21 mouse cellular contexts compared by ENCODE assay signal in genomic region chr2:76901476-76902086, GRCm38 (mm10).
DNase-seq lines count a peak whose midpoint lies in the region; ATAC-seq and TF ChIP-seq lines count a peak whose summit lies in the region.
"Had no signal": no experiment of that assay in that cellular context is flagged by ENCODE, and none has a peak within 500 bp of the region (broad histone marks: within the 10 kb centered on the region; RNA-seq: fewer than 3 reads in every experiment).

No protein-coding gene starts in this region.

- no peak for DNase-seq in forebrain, postnatal 0 days
- no peak for DNase-seq in gastrocnemius, adult 2 months
- DNase-seq in gastrocnemius, adult 8-10 months (ENCODE audit: low spot score in 2 of 2): no peak
- DNase-seq in heart, embryonic 10.5 days (ENCODE audit: low spot score): peak; percentile 71
- DNase-seq in heart, postnatal 36 days: no peak
- no peak for DNase-seq in midbrain, embryonic 11.5 days (ENCODE audit: low spot score, missing footprints)
- DNase-seq: adrenal gland, adult 8-10 months; adrenal gland, postnatal 25 days; cerebellum, adult 18-20 months; cerebellum, adult 9-10 months; cerebellum, postnatal 14 days; gastrocnemius, postnatal 25 days; kidney, adult 11 months had no signal

- no peaks in the 10 kb centered on the region for H3K4me1 ChIP-seq in forebrain, embryonic 13.5 days
- no peaks in the 10 kb centered on the region for H3K4me1 ChIP-seq in forebrain, postnatal 0 days (ENCODE audit: insufficient read depth)
- H3K4me1 ChIP-seq in heart, embryonic 10.5 days: no peaks in the 10 kb centered on the region
- no peaks in the 10 kb centered on the region for H3K4me1 ChIP-seq in midbrain, embryonic 16.5 days (ENCODE audit: control insufficient read depth, insufficient read depth, low read length)
- H3K4me1 ChIP-seq in midbrain, embryonic 11.5 days (ENCODE audit: control insufficient read depth, insufficient read depth, low read length): no peaks in the 10 kb centered on the region
- H3K4me1 ChIP-seq: forebrain, embryonic 10.5 days; hindbrain, embryonic 10.5 days; hindbrain, embryonic 13.5 days; intestine, embryonic 15.5 days had no signal

- H3K9ac ChIP-seq in forebrain, embryonic 13.5 days: no peak overlapping the region
- no peak overlapping the region for H3K9ac ChIP-seq in forebrain, postnatal 0 days
- H3K9ac ChIP-seq in midbrain, embryonic 16.5 days (ENCODE audit: low read depth, low read length): no peak overlapping the region
- no peak overlapping the region for H3K9ac ChIP-seq in midbrain, embryonic 11.5 days (ENCODE audit: low read length)
- H3K9ac ChIP-seq: hindbrain, embryonic 13.5 days; intestine, embryonic 15.5 days had no signal

- peak; percentile 55; the same call in 1 of the 2 replicates for ATAC-seq in forebrain, embryonic 13.5 days
- ATAC-seq in forebrain, postnatal 0 days: no peak
- peak; percentile 73; the same call in 1 of the 2 replicates for ATAC-seq in midbrain, embryonic 16.5 days
- no peak for ATAC-seq in midbrain, embryonic 11.5 days (ENCODE audit: low FRiP score)
- ATAC-seq: activated CD4-positive, CD25-positive, alpha-beta regulatory T cell, adult 4 months; hindbrain, embryonic 16.5 days; intestine, embryonic 15.5 days had no signal

- 90% methylated on average over 24 of the region's 24 CpGs for WGBS in forebrain, embryonic 13.5 days
- WGBS in forebrain, postnatal 0 days: 86% methylated on average over 24 of the region's 24 CpGs
- 81% methylated on average over 24 of the region's 24 CpGs for WGBS in heart, embryonic 10.5 days
- 85% methylated on average over 24 of the region's 24 CpGs for WGBS in midbrain, embryonic 16.5 days
- WGBS in midbrain, embryonic 11.5 days: 94% methylated on average over 24 of the region's 24 CpGs

- no peak overlapping the region for H3K27ac ChIP-seq in forebrain, embryonic 13.5 days
- no peak overlapping the region for H3K27ac ChIP-seq in forebrain, postnatal 0 days (ENCODE audit: low read depth, low read length)
- H3K27ac ChIP-seq in gastrocnemius, adult 2 months: 0 out of 2 replicates have a peak overlapping the region, but pooled peaks have one; percentile 4
- H3K27ac ChIP-seq in heart, embryonic 10.5 days: no peak overlapping the region
- H3K27ac ChIP-seq in midbrain, embryonic 16.5 days (ENCODE audit: low read length): no peak overlapping the region
- no peak overlapping the region for H3K27ac ChIP-seq in midbrain, embryonic 11.5 days (ENCODE audit: low read depth, low read length)
- H3K27ac ChIP-seq: forebrain, embryonic 10.5 days; hindbrain, embryonic 10.5 days; hindbrain, embryonic 13.5 days; intestine, embryonic 15.5 days had no signal

- no peak for TF ChIP-seq CTCF in forebrain, postnatal 0 days (IDR thresholded peaks at IDR 0.05; ENCODE audit: low read depth)
- no peak for TF ChIP-seq CTCF in gastrocnemius, adult 2 months (IDR thresholded peaks at IDR 0.05)

- H3K9me3 ChIP-seq in forebrain, embryonic 13.5 days (replicated peaks): no peaks in the 10 kb centered on the region
- H3K9me3 ChIP-seq in forebrain, postnatal 0 days (ENCODE audit: low read length): no peaks in the 10 kb centered on the region
- no peaks in the 10 kb centered on the region for H3K9me3 ChIP-seq in heart, embryonic 10.5 days
- no peaks in the 10 kb centered on the region for H3K9me3 ChIP-seq in midbrain, embryonic 16.5 days (replicated peaks; ENCODE audit: control insufficient read depth, low read length, poor library complexity, severe bottlenecking)
- H3K9me3 ChIP-seq in midbrain, embryonic 11.5 days (ENCODE audit: control insufficient read depth, low read length): no peaks in the 10 kb centered on the region
- H3K9me3 ChIP-seq: forebrain, embryonic 10.5 days; hindbrain, embryonic 10.5 days; hindbrain, embryonic 13.5 days; intestine, embryonic 15.5 days had no signal

- H3K36me3 ChIP-seq in forebrain, embryonic 13.5 days (ENCODE audit: poor library complexity, severe bottlenecking): no peaks in the 10 kb centered on the region
- no peaks in the 10 kb centered on the region for H3K36me3 ChIP-seq in forebrain, postnatal 0 days (ENCODE audit: insufficient read depth)
- H3K36me3 ChIP-seq in heart, embryonic 10.5 days: peaks cover 97% of the 10 kb centered on the region
- no peaks in the 10 kb centered on the region for H3K36me3 ChIP-seq in midbrain, embryonic 16.5 days (ENCODE audit: control insufficient read depth, insufficient read depth, low read length)
- H3K36me3 ChIP-seq in midbrain, embryonic 11.5 days (ENCODE audit: control insufficient read depth, insufficient read depth, low read length): no peaks in the 10 kb centered on the region
- H3K36me3 ChIP-seq: forebrain, embryonic 10.5 days; hindbrain, embryonic 10.5 days; hindbrain, embryonic 13.5 days; intestine, embryonic 15.5 days had no signal

- intact Hi-C loops in gastrocnemius, adult 2 months (cut with DNase I): no loop called here
- intact Hi-C loops in heart, postnatal 36 days (cut with DNase I): no loop called here

- no peak overlapping the region for H3K4me2 ChIP-seq in forebrain, embryonic 13.5 days
- no peak overlapping the region for H3K4me2 ChIP-seq in forebrain, postnatal 0 days (ENCODE audit: low read depth)
- H3K4me2 ChIP-seq in midbrain, embryonic 16.5 days (ENCODE audit: low read length): no peak overlapping the region
- H3K4me2 ChIP-seq in midbrain, embryonic 11.5 days: no peak overlapping the region
- H3K4me2 ChIP-seq: hindbrain, embryonic 13.5 days; intestine, embryonic 15.5 days had no signal

- H3K4me3 ChIP-seq in forebrain, embryonic 13.5 days: no peak overlapping the region
- no peak overlapping the region for H3K4me3 ChIP-seq in forebrain, postnatal 0 days (ENCODE audit: low read depth, low read length)
- H3K4me3 ChIP-seq in gastrocnemius, adult 2 months: no peak overlapping the region
- no peak overlapping the region for H3K4me3 ChIP-seq in heart, embryonic 10.5 days
- H3K4me3 ChIP-seq in midbrain, embryonic 16.5 days (ENCODE audit: low read depth, low read length): no peak overlapping the region
- no peak overlapping the region for H3K4me3 ChIP-seq in midbrain, embryonic 11.5 days (ENCODE audit: low read depth, low read length)
- H3K4me3 ChIP-seq: forebrain, embryonic 10.5 days; hindbrain, embryonic 10.5 days; hindbrain, embryonic 13.5 days; intestine, embryonic 15.5 days had no signal

- H3K27me3 ChIP-seq in forebrain, embryonic 13.5 days: no peaks in the 10 kb centered on the region
- H3K27me3 ChIP-seq in forebrain, postnatal 0 days (ENCODE audit: insufficient read depth, low read length): no peaks in the 10 kb centered on the region
- H3K27me3 ChIP-seq in heart, embryonic 10.5 days (ENCODE audit: insufficient read depth, poor library complexity, severe bottlenecking): no peaks in the 10 kb centered on the region
- H3K27me3 ChIP-seq in midbrain, embryonic 16.5 days (ENCODE audit: control insufficient read depth, insufficient read depth, low read depth, low read length): no peaks in the 10 kb centered on the region
- no peaks in the 10 kb centered on the region for H3K27me3 ChIP-seq in midbrain, embryonic 11.5 days (ENCODE audit: control insufficient read depth, insufficient read depth, low read length)
- H3K27me3 ChIP-seq: hindbrain, embryonic 13.5 days; intestine, embryonic 15.5 days had no signal

Comparison
In these comparisons a context has a peak if more than half of its experiments do, and no peak if none do; other contexts are left out.
1. ATAC-seq: peak in forebrain, embryonic 13.5 days (single experiment) and midbrain, embryonic 16.5 days (single experiment); none in forebrain, postnatal 0 days (single experiment) and midbrain, embryonic 11.5 days (single experiment).